In the genomic region with DNA sequence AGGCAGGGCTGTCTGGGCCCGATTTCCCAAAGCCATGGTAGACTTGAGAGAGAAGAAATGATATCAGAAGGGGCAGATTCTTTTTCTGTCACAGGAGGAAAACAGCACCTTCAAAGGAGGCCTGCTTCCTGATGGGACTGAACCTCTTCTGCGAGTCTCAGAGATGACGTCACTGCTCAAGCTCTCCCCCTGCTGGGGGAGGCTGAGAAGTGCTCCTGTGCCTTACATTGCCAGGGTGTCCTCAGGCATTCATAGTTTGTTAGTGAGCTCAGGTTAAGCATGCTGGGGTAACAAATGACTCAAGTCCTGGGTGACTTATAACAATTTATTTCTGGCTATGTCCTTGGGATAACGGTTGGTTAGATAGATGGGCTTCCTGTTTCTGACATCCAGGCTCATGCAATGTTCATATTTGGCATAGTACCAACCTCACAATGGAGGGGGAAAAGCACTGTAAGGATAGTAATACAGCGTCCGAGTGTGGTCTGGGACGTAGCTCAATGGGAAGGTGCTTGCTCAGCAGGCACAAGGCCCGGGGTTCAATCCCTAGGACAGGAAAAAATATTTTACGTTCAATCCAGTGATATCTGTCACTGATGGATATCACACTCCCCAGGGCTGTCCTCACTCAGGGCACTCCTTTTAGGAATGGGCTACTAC, we compare ENCODE assay signal across 9 mouse cellular contexts.
DNase-seq lines count a peak whose midpoint lies in the region; ATAC-seq and TF ChIP-seq lines count a peak whose summit lies in the region.
"Had no signal": no experiment of that assay in that cellular context is flagged by ENCODE, and none has a peak within 500 bp of the region (broad histone marks: within the 10 kb centered on the region; RNA-seq: fewer than 3 reads in every experiment).

No protein-coding gene starts in this region.

- H3K27ac ChIP-seq in MEL (ENCODE audit: control insufficient read depth, low read depth, low read length): no peak overlapping the region
- no peak overlapping the region for H3K27ac ChIP-seq in forebrain, embryonic 14.5 days (ENCODE audit: low read depth, low read length)

- peak; percentile 57 for TF ChIP-seq RAD21 in MEL (IDR thresholded peaks at IDR 0.05; ENCODE audit: low read depth, low read length)

- no peak for TF ChIP-seq POLR2A in MEL (IDR thresholded peaks at IDR 0.05; ENCODE audit: control insufficient read depth in 1 of 2, insufficient read depth in 1 of 2, low read depth in 1 of 2, low read length in 2 of 2, poor library complexity in 1 of 2)

- TF ChIP-seq EP300 in MEL (IDR thresholded peaks at IDR 0.05; ENCODE audit: low read depth in 1 of 2, low read length in 2 of 2): no peak

- TF ChIP-seq CTCF in MEL (IDR thresholded peaks at IDR 0.05 in 2 of 3, conservative IDR thresholded peaks at IDR 0.05 in 1 of 3; ENCODE audit: control insufficient read depth in 1 of 3, insufficient read depth in 1 of 3, low read depth in 2 of 3, low read length in 3 of 3, poor library complexity in 1 of 3, severe bottlenecking in 1 of 3): peak; percentile 86 to 98 (median 95)

- 58% methylated on average over 9 of the region's 9 CpGs for WGBS in forebrain, embryonic 14.5 days

- H3K36me3 ChIP-seq in MEL (ENCODE audit: control insufficient read depth in 1 of 2, insufficient read depth in 2 of 2, low read length in 2 of 2): peaks cover 0 to 3% of the 10 kb centered on the region in 2 experiments; a peak in 2 of 4 replicates
- H3K36me3 ChIP-seq in forebrain, embryonic 14.5 days (ENCODE audit: control insufficient read depth, insufficient read depth, low read length): no peaks in the 10 kb centered on the region

- peak; percentile 75 for ATAC-seq in forebrain, embryonic 14.5 days
- peak; percentile 96 to 97 for ATAC-seq in hematopoietic stem cell, adult 5-6 weeks (replicated peaks in 1 of 2; ENCODE audit: insufficient read depth in 1 of 2, low FRiP score in 2 of 2, low TSS enrichment in 1 of 2, low read depth in 1 of 2, poor library complexity in 2 of 2, severe bottlenecking in 2 of 2)

- H3K4me3 ChIP-seq in MEL (ENCODE audit: control insufficient read depth in 1 of 2, insufficient read depth in 1 of 2, low read depth in 2 of 2, low read length in 2 of 2): no peak overlapping the region
- H3K4me3 ChIP-seq in forebrain, embryonic 14.5 days (ENCODE audit: low read depth, low read length): no peak overlapping the region
- H3K4me3 ChIP-seq: megakaryocyte, embryonic 14.5 days had no signal

- no peaks in the 10 kb centered on the region for H3K4me1 ChIP-seq in MEL (ENCODE audit: control insufficient read depth in 1 of 2, insufficient read depth in 2 of 2, low read length in 2 of 2)
- no peaks in the 10 kb centered on the region for H3K4me1 ChIP-seq in forebrain, embryonic 14.5 days (ENCODE audit: control insufficient read depth, insufficient read depth, low read length)

- H3K9me3 ChIP-seq in MEL (replicated peaks; ENCODE audit: insufficient read depth, low read length): no peaks in the 10 kb centered on the region
- H3K9me3 ChIP-seq in forebrain, embryonic 14.5 days (replicated peaks; ENCODE audit: control insufficient read depth, low read length): no peaks in the 10 kb centered on the region
- H3K9me3 ChIP-seq: megakaryocyte, embryonic 14.5 days had no signal

- no peaks in the 10 kb centered on the region for H3K79me2 ChIP-seq in MEL (ENCODE audit: control insufficient read depth, insufficient read depth, low read length, poor library complexity)

- DNase-seq in MEL (ENCODE audit: low read depth, low spot score): peak; percentile 90
- DNase-seq in c-Kit-positive CD71-positive TER-119-positive erythroid progenitor cells, embryonic 14.5 days (ENCODE audit: low spot score): peak; percentile 69
- peak; percentile 79 for DNase-seq in forebrain, embryonic 14.5 days (ENCODE audit: low spot score)
- DNase-seq in layer of hippocampus, postnatal 10 days (ENCODE audit: low spot score in 2 of 2): peak; percentile 75 to 78
- DNase-seq in lung, postnatal 14 days: peak; percentile 85
- peak; percentile 70 to 83 for DNase-seq in right cerebral cortex, adult 2 months (ENCODE audit: low spot score in 2 of 2)
- peak; percentile 19 for DNase-seq in urinary bladder, postnatal 10 days (ENCODE audit: low spot score)

- no peak overlapping the region for H3K4me2 ChIP-seq in forebrain, embryonic 14.5 days (ENCODE audit: low read length)

- H3K27me3 ChIP-seq in MEL (ENCODE audit: control insufficient read depth in 1 of 2, insufficient read depth in 2 of 2, low read length in 2 of 2): no peaks in the 10 kb centered on the region
- H3K27me3 ChIP-seq in forebrain, embryonic 14.5 days (replicated peaks; ENCODE audit: control insufficient read depth, insufficient read depth, low read length): no peaks in the 10 kb centered on the region

- peak overlapping the region; percentile 39; the same call in 1 of the 2 replicates for H3K9ac ChIP-seq in MEL (ENCODE audit: control insufficient read depth, low read depth, low read length, poor library complexity, severe bottlenecking)
- H3K9ac ChIP-seq in forebrain, embryonic 14.5 days (ENCODE audit: low read length): no peak overlapping the region

TF ChIP-seq in MEL, 35 proteins besides CTCF, POLR2A, EP300 and RAD21:
- TF ChIP-seq SMC3 (IDR thresholded peaks at IDR 0.05; ENCODE audit: low read depth, low read length): peak; percentile 83
- no peak for TF ChIP-seq USF2 (IDR thresholded peaks at IDR 0.05; ENCODE audit: borderline replicate concordance in 1 of 2, insufficient read depth in 1 of 2, low read depth in 1 of 2, low read length in 2 of 2)
- TF ChIP-seq JUND (IDR thresholded peaks at IDR 0.05; ENCODE audit: low read depth, low read length): 0 out of 2 replicates have a peak, but pooled peaks have one; percentile 77
- TF ChIP-seq TBP (IDR thresholded peaks at IDR 0.05; ENCODE audit: low read depth, low read length): peak; percentile 46; the same call in 1 of the 2 replicates
- TF ChIP-seq HCFC1 (IDR thresholded peaks at IDR 0.05; ENCODE audit: low read depth, low read length): 0 out of 2 replicates have a peak, but pooled peaks have one; percentile 41
- TF ChIP-seq GABPA (IDR thresholded peaks at IDR 0.05; ENCODE audit: low read depth, low read length): no peak
- TF ChIP-seq ELF1 (IDR thresholded peaks at IDR 0.05; ENCODE audit: low read depth, low read length): peak; percentile 35; the same call in 1 of the 2 replicates
TF ChIP-seq in MEL: peak in this region for 5.

Comparison
In these comparisons a context has a peak if more than half of its experiments do, and no peak if none do; other contexts are left out.
1. DNase-seq: peak in every context shown above with its lines; median percentile 90 in MEL; 85 in lung, postnatal 14 days; 79 in forebrain, embryonic 14.5 days; 76 in layer of hippocampus, postnatal 10 days; 76 in right cerebral cortex, adult 2 months; 69 in c-Kit-positive CD71-positive TER-119-positive erythroid progenitor cells, embryonic 14.5 days; 19 in urinary bladder, postnatal 10 days.